Mouse (Mus musculus) frontal cortex, postnatal 10 days (tissue): ENCODE measurements at regions not wholly inside any gene's neighbourhood (a gene's known extent, or its start where the extent isn't known, plus 50 kb on each side); places are given as distances from the start of the nearest gene placed in this dataset.

Experiments
- DNase-seq, 2 experiments: peaks; one replicate each; pipeline ENCODE4 v3.0.0; 2022; ENCODE audit warnings: low spot score in 2 of 2, mixed read lengths in 1 of 2

DNA sequence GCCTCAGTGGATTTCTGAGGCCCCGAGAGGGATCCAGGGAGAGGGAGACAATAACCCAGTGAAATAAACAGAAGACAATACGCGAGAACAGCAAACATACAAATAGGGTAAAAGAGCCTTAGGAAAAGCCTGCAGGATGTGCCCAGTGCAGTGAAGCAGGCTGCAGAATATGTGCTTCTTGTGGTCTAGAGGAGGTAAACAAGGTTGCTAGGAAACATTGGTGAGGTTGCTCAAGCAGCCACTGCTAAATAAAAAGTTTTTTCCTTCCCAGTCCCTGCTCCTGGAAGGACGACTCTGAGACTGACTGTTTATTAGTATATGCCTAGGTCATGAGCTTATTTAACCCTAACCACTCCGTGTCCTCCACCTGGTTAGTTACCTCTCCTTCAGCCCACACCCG is 201.5 kb downstream of the Gadd45g start:
- DNase-seq, result no peak

DNA sequence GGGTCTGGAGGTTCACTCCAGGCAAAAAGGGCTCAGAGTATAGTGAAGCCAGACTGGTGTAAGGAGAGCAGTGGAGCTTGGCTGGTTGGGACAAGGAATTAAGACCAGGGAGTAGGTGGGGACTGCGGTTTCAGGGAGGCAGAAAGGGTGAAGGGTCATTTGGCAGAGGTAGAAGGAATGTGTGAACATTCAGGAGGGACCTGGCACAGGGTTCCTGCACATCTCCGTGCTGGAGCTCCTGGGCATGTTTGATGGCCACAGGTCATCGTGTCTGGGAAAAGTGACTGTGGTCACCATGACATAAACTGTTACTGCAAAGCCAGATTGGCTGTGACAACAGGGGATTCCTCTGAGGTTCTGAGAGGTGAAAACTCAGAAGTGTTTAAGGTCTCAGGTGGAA is 202.3 kb downstream of the Gadd45g start:
- no peak for DNase-seq

DNA sequence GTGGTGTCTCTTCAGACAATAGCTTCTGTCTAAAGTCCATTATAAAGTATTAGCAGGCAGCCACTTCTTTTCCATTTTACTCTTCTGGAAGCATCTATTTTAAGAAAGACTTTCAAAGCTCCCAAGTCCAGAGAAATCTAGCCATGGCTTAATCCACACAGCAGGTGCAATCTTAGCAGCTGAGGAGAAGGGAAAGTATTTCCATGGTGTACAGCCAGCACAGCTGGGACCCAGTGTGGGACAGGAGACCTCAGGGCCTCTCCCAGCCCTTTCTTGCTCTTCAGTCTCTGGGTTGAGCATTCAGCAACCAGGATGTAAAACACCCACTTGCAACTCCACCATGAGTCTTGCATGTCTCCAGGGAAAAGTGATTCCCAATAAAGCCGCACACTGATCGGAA is 202.8 kb downstream of the Gadd45g start:
- no peak for DNase-seq

DNA sequence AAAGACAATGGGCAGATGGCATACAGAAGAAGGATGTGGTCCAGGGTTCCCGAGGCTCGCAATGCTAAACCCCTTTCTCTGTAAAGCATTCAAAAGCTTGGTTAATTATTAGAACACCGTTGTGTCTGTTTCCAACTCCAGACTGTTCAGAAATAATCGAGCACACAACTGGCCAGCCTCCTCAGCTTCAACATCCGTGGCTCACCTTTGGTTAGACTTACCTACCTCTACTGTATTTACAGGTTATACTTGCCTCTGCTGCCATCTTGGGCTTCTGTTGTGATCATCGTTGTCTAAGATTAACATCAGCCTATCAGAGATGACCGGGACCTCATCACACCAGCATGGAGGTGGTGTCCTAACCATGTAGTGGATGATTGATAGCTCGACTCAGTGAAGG is 209.3 kb downstream of the Gadd45g start:
- no peak for DNase-seq

DNA sequence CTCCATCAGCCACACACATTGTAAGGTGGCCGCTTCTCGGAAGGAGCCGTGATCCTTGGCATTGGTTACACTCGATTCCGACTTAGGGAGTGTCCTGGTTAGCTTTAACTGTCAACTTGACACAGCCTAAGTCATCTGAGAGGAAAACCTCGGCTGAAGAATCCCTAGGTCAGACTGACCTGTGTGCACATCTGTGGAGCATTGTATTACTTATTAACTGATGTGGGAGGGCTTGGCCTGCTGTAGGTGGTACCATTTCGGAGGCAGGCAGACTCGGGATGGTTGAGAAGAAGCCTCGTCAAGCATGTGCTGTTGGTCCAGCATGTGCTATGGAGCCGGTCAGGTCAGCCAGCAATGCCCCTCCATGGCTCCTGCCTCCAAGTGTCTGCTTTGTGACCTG is 211.0 kb downstream of the Gadd45g start:
- DNase-seq, result no peak

DNA sequence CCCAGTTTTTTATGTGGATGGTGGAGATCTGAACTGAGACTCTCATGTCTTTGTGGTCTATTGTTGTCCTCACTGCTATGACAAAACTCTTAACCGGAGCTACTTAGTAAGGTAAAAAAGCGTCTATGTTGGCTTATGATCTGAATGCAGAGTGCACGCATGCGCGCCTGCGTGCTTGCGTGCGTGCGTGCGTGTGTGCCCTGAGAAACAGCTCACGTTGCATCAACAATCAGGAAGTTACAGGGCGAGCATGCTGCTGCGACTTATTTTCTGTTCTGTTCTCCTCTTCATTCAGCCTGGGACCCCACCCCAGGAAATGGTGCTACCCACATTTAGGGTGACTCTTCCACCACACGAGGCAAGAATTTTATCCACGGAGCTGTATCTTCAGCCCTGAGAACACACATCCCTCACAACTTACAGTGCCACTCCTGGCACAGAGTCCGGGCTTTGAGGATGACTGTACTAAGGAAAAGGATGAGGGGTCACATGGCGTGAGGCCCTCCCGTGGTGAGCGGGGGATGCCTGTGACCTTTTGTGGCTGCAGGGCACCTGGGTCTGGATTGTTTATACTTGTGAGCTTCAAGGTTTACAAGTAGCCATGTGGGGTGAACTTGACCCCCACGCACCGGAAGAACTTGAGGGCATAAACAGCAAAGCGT is 213.4 kb downstream of the Gadd45g start:
- no peak for DNase-seq

DNA sequence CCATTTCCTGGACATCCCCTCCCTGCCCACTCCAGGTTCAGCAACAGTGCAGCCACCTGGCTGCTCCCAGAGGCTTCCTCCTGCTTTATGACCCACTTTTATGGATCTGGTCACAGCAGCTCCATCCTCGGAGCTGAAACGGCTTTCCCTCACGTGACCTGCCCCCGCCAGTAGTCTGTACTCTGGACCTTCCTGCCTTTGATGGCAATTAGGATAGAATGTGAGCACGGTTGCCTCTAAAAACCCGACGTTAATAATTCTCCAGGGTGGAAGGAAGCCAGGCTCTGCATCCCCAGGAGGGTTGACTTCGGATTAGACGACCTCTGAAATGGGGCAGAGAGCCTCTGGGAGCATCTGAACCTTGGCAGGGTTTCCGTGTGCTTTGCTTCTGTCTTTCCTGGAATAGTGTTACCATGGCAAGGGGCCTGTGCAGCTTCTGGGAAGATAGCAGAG is 214.0 kb downstream of the Gadd45g start:
- no peak for DNase-seq

DNA sequence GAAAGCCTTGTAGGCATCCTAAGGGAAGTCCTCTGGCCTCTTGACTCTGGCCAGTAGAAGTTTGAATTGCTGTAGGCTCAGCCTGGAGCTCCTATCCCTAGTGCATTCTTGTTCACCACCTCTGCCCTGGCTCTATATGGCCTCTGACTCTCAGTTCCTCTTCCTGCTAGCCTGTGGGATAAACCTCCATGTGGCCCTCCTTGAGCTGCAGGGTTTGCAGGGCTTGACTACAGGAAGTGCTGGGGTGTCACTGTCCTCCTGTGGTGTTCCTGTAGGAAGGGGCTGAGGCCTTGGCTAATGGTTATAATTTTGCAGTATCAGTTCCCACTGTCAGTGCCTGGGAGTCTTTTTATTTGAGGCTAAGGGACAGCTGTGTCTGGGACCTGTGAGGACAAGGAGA is 215.0 kb downstream of the Gadd45g start:
- no peak for DNase-seq

DNA sequence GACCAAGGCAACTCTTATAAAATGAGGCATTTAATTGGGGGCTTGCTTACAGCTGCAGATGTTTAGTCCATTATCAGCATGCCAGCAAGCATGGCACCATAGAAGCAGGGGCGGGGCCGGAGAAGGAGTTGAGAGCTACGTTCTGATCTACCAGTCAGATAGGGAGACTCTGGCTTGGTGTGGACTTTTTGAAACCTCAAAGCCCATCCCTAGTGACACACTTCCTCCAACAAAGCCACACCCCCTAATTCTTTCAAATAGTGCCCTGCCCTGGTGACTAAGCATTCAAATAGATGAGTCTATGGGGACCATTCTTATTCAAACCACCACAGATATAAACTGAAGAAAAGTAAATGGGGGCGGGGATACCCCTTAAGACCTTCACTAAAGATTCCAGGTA is 215.4 kb downstream of the Gadd45g start:
- DNase-seq, result no peak

DNA sequence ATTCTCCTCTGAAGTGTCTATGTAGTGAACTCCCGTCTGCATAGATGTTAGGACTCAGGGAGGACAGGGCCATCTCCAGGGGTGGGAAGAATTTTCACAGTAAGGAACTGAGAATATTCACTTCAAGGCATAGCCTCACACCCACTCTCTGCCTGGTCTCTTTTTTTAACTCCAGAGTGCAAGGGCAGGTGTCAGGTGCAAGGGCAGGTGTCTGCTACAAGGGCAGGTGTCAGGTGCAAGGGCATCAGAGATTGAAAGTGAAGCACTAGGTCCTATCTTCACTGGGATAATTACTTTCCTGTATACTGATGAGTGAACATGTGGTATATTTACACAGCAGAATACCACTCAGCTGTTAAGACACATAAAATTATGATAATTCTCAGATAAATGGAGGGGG is 216.1 kb downstream of the Gadd45g start:
- no peak for DNase-seq

DNA sequence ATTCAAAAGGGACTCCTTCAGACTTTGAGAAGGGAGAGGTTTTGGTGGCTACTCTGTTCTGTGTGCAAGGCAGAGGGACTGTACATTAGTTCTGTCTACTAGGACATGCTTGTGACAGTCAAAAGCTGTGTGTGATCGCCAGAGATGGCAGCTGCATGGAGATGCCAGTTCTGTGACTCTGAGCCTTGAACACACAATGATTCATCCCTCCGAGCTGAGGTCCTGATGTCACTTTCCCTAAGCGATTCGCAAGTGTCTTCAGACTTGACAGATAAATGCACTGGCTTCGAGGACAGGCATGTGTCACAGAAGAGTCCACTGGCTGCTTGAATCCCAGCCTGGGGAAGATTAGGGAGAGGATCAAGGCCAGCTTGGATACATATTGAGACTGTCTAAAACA is 218.8 kb downstream of the Gadd45g start:
- DNase-seq, result no peak

DNA sequence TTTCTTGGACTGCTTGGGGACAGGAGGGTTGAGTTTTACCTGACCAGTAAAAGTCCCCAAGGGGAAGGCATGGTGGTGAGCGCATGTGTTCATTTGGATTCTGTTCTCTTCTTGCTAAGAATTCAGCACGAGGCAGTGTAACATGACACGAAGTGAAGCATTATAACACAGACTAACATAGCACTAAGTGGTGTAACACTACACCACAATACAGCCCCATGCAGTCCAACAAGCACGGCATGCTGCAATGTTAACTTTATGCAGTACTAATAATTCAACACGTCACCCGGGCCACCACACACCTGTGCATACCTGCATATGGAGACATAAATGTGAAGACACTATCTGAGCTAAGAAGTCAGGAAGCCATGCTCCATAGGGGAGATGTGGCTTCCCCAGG is 219.2 kb downstream of the Gadd45g start:
- no peak for DNase-seq

DNA sequence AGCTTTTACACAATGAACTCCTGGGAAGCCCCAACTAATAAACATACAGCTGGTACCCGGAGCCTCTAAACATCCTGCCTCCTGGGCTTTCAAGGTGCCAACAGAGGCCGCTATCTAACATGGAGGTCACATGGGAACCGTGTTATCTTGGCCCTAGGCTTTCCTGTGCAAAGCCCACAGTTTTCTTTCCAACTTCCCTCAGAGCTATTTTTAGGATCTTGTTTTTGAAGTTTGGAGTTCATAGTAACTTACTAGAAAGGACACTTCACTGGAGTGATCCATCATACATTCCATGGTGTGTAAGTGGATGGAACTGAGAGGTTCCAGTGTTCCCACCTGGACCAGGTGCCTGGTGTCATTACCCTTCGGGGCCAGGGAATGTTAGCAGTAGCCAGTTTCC is 220.6 kb downstream of the Gadd45g start:
- no peak for DNase-seq

DNA sequence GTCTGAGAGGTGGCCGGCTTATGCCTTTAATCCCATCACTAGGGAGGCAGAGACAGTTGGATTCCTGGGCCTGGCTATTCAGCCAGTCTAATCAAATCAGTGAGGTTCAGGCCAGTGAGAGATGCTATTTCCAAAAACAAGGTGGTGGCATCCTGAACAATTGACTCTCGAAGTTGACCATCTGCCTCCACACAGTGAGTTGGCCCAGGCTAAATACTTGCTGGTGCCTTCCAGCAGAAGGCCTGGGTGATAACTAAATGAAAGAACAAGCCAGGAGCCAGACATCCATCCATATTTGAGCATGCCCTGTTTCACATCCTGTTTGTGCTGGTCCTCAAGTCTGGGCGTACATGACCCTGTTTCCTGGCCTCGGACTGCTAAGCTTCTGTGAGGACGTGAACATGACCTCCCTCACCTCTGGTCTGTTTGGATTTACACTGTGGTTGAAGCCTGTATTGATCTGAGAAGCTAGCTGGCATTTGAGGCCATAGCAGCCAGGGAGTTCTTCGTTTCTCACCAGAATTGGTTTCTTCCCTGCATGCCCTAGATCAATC is 222.5 kb downstream of the Gadd45g start:
- DNase-seq, result no peak

DNA sequence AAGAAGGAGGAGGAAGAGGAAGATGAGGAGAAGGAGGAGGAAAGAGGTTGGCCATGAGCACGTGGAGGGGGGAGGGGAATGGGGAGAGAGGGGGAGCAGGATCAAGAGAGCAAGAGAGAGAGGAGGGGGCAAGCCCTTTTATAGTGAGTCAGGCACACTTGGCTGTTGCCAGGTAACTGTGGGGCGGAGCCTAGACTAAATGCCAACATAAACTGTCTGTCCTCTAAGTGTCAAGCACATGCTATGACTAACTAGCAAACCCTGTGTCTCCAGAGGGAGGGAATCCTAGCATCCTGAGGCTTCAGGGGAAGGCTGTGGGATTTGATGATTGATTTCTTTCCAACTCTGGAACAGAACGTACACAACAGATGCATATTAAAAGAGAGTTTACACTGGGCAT is 223.2 kb downstream of the Gadd45g start:
- no peak for DNase-seq

DNA sequence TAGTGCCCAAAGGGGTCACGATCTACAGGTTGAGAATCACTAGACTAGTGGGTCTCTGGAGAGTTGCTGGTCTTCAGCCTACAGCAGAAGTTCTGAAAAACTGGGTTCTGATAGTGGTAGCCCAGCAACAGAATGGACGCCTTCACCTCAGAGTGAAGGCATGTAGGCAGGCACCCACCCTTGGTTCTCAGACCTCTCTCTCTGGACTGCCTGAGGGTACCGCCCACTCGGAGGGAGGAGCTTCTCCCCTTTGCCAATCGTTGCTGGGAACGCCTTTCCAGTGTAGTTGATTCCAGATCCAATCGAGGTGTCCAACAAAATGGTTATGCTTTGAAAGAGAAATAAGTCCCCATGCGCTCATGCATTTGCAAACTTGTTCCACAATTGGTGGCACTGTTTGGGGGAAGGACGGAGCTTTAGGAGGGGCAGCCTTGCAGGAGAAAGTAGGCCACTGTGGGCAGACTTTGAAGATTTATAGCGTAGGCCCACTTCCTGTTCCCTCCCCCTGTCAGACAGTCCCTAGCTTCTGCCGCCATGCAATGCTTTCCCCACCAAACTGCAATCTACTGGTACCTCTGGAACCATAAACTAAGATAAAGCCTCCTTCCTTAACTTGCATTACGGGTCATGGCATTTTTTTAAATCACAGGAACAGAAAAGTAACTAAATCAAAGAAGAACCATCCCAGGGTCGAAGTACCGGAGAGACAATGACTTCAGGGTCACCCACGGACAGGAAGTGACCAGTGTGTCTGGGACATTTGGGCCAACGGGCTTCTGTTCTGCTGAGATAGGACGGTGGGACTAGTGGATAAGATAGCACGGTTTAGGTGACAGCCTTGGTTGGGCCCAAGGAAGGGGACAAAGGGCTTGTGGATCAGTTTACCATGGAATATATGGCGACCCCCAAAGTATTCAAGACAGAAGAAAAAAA is 224.5 kb downstream of the Gadd45g start:
- DNase-seq, result no peak

DNA sequence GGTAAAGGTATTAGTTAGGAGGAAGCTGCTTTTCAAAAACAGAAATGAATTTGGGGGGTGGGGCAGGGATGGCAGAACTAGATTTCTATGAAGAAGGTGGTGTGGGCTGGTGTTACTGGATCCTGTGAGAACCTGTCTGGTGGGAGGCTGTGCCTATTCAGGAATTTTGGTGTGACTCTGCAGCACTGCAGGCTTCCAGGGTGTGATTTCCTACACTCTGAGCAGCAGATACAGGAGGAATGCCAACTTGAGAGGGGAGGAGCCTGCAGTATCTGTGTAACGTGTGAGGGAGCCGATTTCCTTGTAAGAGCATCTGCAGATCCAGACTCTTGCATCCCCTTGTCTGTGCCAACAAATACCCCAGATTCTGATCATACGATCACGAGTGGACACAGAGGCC is 231.1 kb downstream of the Gadd45g start:
- DNase-seq, result peak in 1 of 2 experiments; percentile 38

DNA sequence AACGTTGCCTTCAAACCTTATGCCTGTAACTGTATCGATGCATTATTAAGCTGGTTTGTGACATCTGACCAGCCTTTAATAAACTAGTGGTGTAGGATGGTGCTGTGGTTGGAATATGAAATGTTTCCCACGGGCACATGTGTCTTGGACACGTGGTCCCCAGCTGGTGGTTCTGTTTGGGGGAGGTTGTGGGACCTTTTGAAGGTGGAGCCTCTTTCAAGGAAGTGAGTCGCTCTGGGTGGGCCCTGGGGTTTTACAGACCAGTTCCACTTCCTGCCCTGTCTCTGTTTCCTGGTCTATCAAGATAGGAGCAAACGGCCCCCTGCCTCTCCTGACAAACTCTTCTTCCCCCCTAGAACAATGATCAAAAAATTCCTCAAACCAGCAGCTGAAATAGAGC is 232.1 kb downstream of the Gadd45g start:
- no peak for DNase-seq

DNA sequence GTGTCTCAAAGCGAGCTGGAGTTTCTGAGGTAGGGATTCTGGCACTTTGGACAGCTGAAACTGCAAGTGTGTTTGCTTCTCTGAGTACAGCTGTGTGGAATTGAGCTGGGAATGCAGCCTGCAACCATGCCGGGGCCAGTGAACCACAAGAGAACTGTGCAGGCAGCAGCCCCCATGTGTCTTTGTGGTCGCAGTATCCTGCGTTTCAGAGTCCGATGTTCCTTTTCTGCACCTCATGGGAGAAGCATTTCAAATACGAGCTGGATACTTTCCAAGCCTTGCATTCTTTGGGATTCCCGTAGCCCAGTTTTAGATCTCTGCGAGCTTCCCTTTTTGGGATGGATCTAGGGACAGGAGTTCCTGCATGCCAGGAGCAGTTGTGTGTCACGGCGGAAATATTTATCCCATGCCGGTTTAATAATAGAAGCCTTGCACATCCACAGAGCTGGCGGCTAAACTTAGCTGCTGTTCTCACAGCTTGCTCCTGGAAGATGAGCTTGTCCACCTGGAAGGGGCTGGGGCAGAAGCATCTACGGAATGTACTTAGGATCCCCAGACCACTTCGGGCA is 233.3 kb downstream of the Gadd45g start:
- DNase-seq, result no peak

DNA sequence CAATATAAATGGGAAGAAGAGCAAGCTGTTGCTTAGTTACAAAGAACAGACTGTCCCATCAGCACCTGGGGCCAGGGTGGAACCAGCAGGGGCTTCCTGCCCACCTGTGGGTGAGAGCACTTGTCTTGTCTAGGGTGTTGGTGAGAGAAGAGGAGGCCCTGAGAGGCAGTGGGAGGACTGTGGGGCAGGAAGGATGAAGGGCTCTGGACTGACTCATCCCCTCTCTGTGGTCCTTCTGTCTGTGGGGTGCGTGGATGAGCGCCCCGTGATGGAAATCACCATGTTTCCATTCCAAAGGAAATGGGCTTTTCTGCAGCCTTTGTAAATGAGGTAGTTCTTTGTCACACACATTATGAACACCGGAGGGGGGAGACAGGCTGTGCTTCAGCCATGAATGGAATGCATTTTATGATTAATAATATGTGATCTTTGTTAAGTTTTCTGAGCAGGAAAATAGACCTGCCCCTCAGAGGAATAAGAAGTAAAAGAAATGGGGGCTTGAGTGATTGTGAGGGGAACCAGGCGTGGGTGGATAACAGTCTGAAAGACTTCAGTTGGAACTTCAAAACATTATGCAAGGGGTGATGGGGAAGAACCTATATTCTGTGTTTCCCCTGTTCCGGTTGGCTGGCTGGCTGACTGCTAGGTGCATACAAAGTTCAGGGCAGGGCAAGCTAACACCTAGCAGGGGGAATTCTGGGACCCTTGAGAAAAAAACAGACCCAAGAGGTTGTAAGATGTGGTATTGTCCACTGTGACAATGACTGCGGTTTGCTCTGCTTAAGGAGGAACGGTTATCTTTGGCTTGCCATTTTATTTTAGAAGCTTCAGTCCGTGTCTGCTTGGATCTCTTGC is 237.3 kb downstream of the Gadd45g start:
- DNase-seq, result no peak

DNA sequence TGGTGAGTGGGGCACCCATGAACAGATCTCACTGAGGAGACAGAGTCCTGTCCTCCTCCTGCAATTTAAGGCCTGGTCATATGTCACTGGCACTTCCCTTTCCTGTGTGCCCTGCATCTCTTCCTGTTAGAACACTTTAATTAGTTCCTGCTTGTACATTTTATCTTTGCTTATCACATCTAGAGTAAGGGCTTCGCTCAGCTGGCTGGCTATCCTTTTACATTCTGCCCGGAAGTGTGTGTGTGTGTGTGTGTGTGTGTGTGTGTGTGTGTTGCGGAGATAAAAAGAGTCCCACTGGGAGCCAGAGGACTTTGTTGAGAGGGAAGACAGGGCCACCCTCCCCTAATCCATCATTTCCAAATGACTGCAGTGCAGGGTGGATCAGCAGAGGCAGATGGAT is 238.6 kb downstream of the Gadd45g start:
- no peak for DNase-seq

DNA sequence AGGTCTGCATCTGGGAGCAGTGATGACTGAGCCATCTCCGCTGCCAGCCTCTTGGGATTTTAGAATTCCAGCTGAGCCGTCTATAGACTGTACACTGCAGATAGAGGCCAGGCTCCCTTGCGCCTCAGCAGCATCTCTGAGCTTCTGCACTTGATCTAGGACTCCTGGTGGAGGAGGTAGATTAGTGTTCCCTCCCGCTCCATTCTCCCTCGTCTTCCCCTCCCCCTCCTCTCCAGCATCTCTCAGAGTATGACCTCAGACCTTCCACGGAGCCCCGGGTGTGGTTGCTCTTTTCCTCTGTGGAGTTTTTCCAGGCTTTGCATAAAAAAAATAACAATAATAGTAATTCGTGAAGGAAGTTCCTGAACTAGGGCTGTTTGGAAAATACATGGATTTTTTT is 241.8 kb downstream of the Gadd45g start:
- DNase-seq, result no peak
